Mouse (Mus musculus): ENCODE results near the gene Nectin4. TPM values are rescaled to one million over a fixed set of nuclear protein-coding genes. Genes with fewer than 3 reads are reported as not detected.
A peak's percentile ranks its signal among the peaks of the same experiment; 100 is the strongest.

Gene Nectin4
- polyA plus RNA-seq, 1 experiment from 2014 or later = 3.1 TPM

GRCm38 (mm10) chr1:171365934-171366333 is 4.0 kb upstream of the Nectin4 start:
- H3K4me3 ChIP-seq (ENCODE audit: low read depth, low read length) = no peak overlapping the region
- 72% methylated on average over 7 of the region's 7 CpGs for WGBS
- no peak for ATAC-seq (ENCODE audit: insufficient number of reproducible peaks, low FRiP score, low TSS enrichment, low read depth)
- no peak overlapping the region for H3K9ac ChIP-seq (ENCODE audit: low read length)
- H3K27ac ChIP-seq (replicated peaks; ENCODE audit: low read depth, low read length) = no peak overlapping the region
- no peaks in the 10 kb centered on the region for H3K27me3 ChIP-seq (ENCODE audit: control insufficient read depth, insufficient read depth, low read length)
- DNase-seq (ENCODE audit: low spot score) = no peak
- no peak overlapping the region for H3K4me2 ChIP-seq (ENCODE audit: low read depth, severe bottlenecking)
- no peaks in the 10 kb centered on the region for H3K4me1 ChIP-seq (ENCODE audit: control insufficient read depth, insufficient read depth, low read length)
- H3K36me3 ChIP-seq (ENCODE audit: control insufficient read depth, insufficient read depth, low read length) = no peaks in the 10 kb centered on the region
- no peaks in the 10 kb centered on the region for H3K9me3 ChIP-seq (ENCODE audit: control insufficient read depth, low read length)

- DNase-seq (ENCODE audit: low spot score) (no peak), ATAC-seq (ENCODE audit: insufficient number of reproducible peaks, low FRiP score, low TSS enrichment, low read depth) (no peak)
- Histone ChIP-seq H3K9ac (ENCODE audit: low read length) (no peak overlapping the region), H3K4me1 (ENCODE audit: control insufficient read depth, insufficient read depth, low read length) (peaks cover 5% of the 10 kb centered on the region; the same call in 1 of the 2 replicates), H3K4me3 (ENCODE audit: low read depth, low read length) (no peak overlapping the region), H3K4me2 (ENCODE audit: low read depth, severe bottlenecking) (no peak overlapping the region), H3K36me3 (ENCODE audit: control insufficient read depth, insufficient read depth, low read length) (no peaks in the 10 kb centered on the region), H3K27ac (replicated peaks; ENCODE audit: low read depth, low read length) (no peak overlapping the region), H3K27me3 (ENCODE audit: control insufficient read depth, insufficient read depth, low read length) (no peaks in the 10 kb centered on the region), H3K9me3 (ENCODE audit: control insufficient read depth, low read length) (no peaks in the 10 kb centered on the region)
- WGBS = 57% methylated on average over 3 of the region's 3 CpGs
Measured at GRCm38 (mm10) chr1:171372880-171373279, 3.0 kb downstream of the Nectin4 start.

DNA sequence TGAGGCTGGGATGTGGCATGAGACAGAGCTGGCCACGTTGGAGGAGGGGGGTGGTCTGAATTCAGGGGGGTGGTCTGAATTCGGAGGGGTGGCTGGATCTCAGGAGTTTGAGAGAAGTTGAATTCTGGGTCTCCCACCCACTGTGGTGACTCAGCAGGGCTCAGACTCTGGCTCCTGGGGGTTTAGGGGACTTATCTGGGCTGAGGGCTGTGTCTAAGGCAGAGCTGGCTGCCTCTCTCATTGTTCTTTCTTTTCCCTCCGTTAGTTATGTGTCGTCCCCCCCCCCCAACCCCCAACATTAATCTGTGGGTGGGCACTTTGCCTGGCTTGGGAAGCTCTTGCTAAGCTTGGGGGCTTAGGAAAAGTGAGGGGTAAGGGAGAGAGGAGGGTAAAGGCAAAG is 4.0 kb downstream of the Nectin4 start:
- DNase-seq (ENCODE audit: low spot score) (no peak), ATAC-seq (ENCODE audit: insufficient number of reproducible peaks, low FRiP score, low TSS enrichment, low read depth) (peak; percentile 19; the same call in 1 of the 2 replicates)

GRCm38 (mm10) chr1:171375646-171376097 is 5.8 kb downstream of the Nectin4 start:
- no peak for ATAC-seq (ENCODE audit: insufficient number of reproducible peaks, low FRiP score, low TSS enrichment, low read depth)
- Histone ChIP-seq H3K36me3 (ENCODE audit: control insufficient read depth, insufficient read depth, low read length) (no peaks in the 10 kb centered on the region), H3K27ac (replicated peaks; ENCODE audit: low read depth, low read length) (no peak overlapping the region), H3K9me3 (ENCODE audit: control insufficient read depth, low read length) (no peaks in the 10 kb centered on the region), H3K4me2 (ENCODE audit: low read depth, severe bottlenecking) (no peak overlapping the region), H3K4me3 (ENCODE audit: low read depth, low read length) (no peak overlapping the region), H3K27me3 (ENCODE audit: control insufficient read depth, insufficient read depth, low read length) (peaks cover 6% of the 10 kb centered on the region), H3K4me1 (ENCODE audit: control insufficient read depth, insufficient read depth, low read length) (peaks cover 5% of the 10 kb centered on the region; the same call in 1 of the 2 replicates), H3K9ac (ENCODE audit: low read length) (no peak overlapping the region)
- no peak for DNase-seq (ENCODE audit: low spot score)
- 37% methylated on average over 9 of the region's 9 CpGs for WGBS

More for the DNA sequence above, 4.0 kb downstream of the Nectin4 start:
- Histone ChIP-seq H3K4me3 (ENCODE audit: low read depth, low read length) (no peak overlapping the region), H3K27me3 (ENCODE audit: control insufficient read depth, insufficient read depth, low read length) (no peaks in the 10 kb centered on the region), H3K9me3 (ENCODE audit: control insufficient read depth, low read length) (no peaks in the 10 kb centered on the region), H3K4me2 (ENCODE audit: low read depth, severe bottlenecking) (no peak overlapping the region), H3K4me1 (ENCODE audit: control insufficient read depth, insufficient read depth, low read length) (peaks cover 5% of the 10 kb centered on the region; the same call in 1 of the 2 replicates), H3K27ac (replicated peaks; ENCODE audit: low read depth, low read length) (peak overlapping the region; percentile 47; the same call in 1 of the 2 replicates), H3K9ac (ENCODE audit: low read length) (no peak overlapping the region), H3K36me3 (ENCODE audit: control insufficient read depth, insufficient read depth, low read length) (no peaks in the 10 kb centered on the region)
- 3% methylated on average over 4 of the region's 4 CpGs for WGBS

DNA sequence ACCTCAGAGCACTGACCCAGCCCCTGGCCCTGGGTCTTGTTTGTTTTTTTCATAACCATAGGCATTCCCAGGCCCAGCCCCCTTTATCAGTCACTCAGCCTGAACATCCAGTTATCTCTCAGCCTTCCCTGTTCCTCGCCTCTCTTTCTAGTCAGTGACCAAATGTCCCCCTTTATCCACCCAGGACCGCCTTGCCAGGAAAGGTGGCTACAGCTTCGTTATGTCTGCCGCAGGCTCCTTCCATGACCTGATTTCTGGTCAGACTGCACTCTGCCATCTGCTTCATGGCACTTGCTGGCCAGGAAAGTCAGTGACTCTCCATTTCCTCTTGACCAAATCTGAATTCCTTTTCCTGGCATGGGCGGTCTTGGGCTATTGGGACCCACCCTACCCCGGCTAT is 8.4 kb downstream of the Nectin4 start:
- Histone ChIP-seq H3K4me3 (ENCODE audit: low read depth, low read length) (no peak overlapping the region), H3K36me3 (ENCODE audit: control insufficient read depth, insufficient read depth, low read length) (no peaks in the 10 kb centered on the region), H3K9me3 (ENCODE audit: control insufficient read depth, low read length) (no peaks in the 10 kb centered on the region), H3K27ac (replicated peaks; ENCODE audit: low read depth, low read length) (no peak overlapping the region), H3K4me2 (ENCODE audit: low read depth, severe bottlenecking) (no peak overlapping the region), H3K27me3 (ENCODE audit: control insufficient read depth, insufficient read depth, low read length) (peaks cover 8% of the 10 kb centered on the region), H3K9ac (ENCODE audit: low read length) (no peak overlapping the region), H3K4me1 (ENCODE audit: control insufficient read depth, insufficient read depth, low read length) (peaks cover 5% of the 10 kb centered on the region; the same call in 1 of the 2 replicates)
- 83% methylated on average over 6 of the region's 6 CpGs for WGBS
- DNase-seq (ENCODE audit: low spot score) (no peak), ATAC-seq (ENCODE audit: insufficient number of reproducible peaks, low FRiP score, low TSS enrichment, low read depth) (no peak)

GRCm38 (mm10) chr1:171379935-171380599 is 10.2 kb downstream of the Nectin4 start:
- H3K9me3 ChIP-seq (ENCODE audit: control insufficient read depth, low read length) = no peaks in the 10 kb centered on the region
- H3K27me3 ChIP-seq (ENCODE audit: control insufficient read depth, insufficient read depth, low read length) = peaks cover 8% of the 10 kb centered on the region
- peak; percentile 70 for DNase-seq (ENCODE audit: low spot score)
- ATAC-seq (ENCODE audit: insufficient number of reproducible peaks, low FRiP score, low TSS enrichment, low read depth) = peak; percentile 51; the same call in 1 of the 2 replicates
- no peaks in the 10 kb centered on the region for H3K4me1 ChIP-seq (ENCODE audit: control insufficient read depth, insufficient read depth, low read length)
- peak overlapping the region; percentile 24; the same call in 1 of the 2 replicates for H3K4me2 ChIP-seq (ENCODE audit: low read depth, severe bottlenecking)
- no peak overlapping the region for H3K9ac ChIP-seq (ENCODE audit: low read length)
- H3K36me3 ChIP-seq (ENCODE audit: control insufficient read depth, insufficient read depth, low read length) = no peaks in the 10 kb centered on the region
- no peak overlapping the region for H3K4me3 ChIP-seq (ENCODE audit: low read depth, low read length)
- 9% methylated on average over 31 of the region's 31 CpGs for WGBS
- no peak overlapping the region for H3K27ac ChIP-seq (replicated peaks; ENCODE audit: low read depth, low read length)

- no peak overlapping the region for H3K27ac ChIP-seq (replicated peaks; ENCODE audit: low read depth, low read length)
- no peak for DNase-seq (ENCODE audit: low spot score)
- no peak overlapping the region for H3K9ac ChIP-seq (ENCODE audit: low read length)
- peaks cover 8% of the 10 kb centered on the region for H3K27me3 ChIP-seq (ENCODE audit: control insufficient read depth, insufficient read depth, low read length)
- no peak for ATAC-seq (ENCODE audit: insufficient number of reproducible peaks, low FRiP score, low TSS enrichment, low read depth)
- H3K4me2 ChIP-seq (ENCODE audit: low read depth, severe bottlenecking) = no peak overlapping the region
- no peak overlapping the region for H3K4me3 ChIP-seq (ENCODE audit: low read depth, low read length)
- 84% methylated on average over 11 of the region's 11 CpGs for WGBS
- no peaks in the 10 kb centered on the region for H3K9me3 ChIP-seq (ENCODE audit: control insufficient read depth, low read length)
- H3K4me1 ChIP-seq (ENCODE audit: control insufficient read depth, insufficient read depth, low read length) = no peaks in the 10 kb centered on the region
- H3K36me3 ChIP-seq (ENCODE audit: control insufficient read depth, insufficient read depth, low read length) = no peaks in the 10 kb centered on the region
Measured at GRCm38 (mm10) chr1:171382096-171382620, 12.3 kb downstream of the Nectin4 start.

DNA sequence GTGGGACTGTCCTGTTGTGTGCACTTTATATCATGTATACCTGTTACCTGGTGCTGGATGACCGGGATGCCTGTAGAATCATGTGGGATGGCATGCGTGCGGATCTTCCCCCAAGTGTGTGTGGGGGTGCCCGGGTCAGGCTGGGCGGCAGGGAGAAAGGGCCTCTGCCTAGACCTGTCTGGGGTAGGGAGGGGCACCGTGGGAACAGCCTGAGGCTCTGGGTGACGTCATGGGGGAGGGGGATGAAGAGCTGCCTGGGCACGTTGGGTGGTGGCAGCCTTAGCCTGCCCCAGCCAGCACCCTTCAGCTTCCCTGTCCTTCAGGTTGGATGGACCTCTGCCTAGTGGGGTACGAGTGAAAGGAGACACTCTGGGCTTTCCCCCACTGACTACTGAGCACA is 14.5 kb downstream of the Nectin4 start:
- Histone ChIP-seq H3K36me3 (ENCODE audit: control insufficient read depth, insufficient read depth, low read length) (no peaks in the 10 kb centered on the region), H3K4me2 (ENCODE audit: low read depth, severe bottlenecking) (no peak overlapping the region), H3K27me3 (ENCODE audit: control insufficient read depth, insufficient read depth, low read length) (peaks cover 8% of the 10 kb centered on the region), H3K9me3 (ENCODE audit: control insufficient read depth, low read length) (no peaks in the 10 kb centered on the region), H3K27ac (replicated peaks; ENCODE audit: low read depth, low read length) (no peak overlapping the region), H3K4me1 (ENCODE audit: control insufficient read depth, insufficient read depth, low read length) (no peaks in the 10 kb centered on the region), H3K9ac (ENCODE audit: low read length) (no peak overlapping the region), H3K4me3 (ENCODE audit: low read depth, low read length) (no peak overlapping the region)
- ATAC-seq (ENCODE audit: insufficient number of reproducible peaks, low FRiP score, low TSS enrichment, low read depth) (no peak), DNase-seq (ENCODE audit: low spot score) (peak; percentile 42)
- 60% methylated on average over 9 of the region's 9 CpGs for WGBS

All from limb, embryonic 11.5 days (tissue).